Mouse (Mus musculus): ENCODE data around the gene Chsy1. TPM values are rescaled to one million over a fixed set of nuclear protein-coding genes. Genes with fewer than 3 reads are reported as not detected.
A peak's percentile ranks its signal among the peaks of the same experiment; 100 is the strongest.

The Chsy1 gene
- polyA plus RNA-seq, 1 experiment from 2014 or later, result 29.0 TPM

DNA sequence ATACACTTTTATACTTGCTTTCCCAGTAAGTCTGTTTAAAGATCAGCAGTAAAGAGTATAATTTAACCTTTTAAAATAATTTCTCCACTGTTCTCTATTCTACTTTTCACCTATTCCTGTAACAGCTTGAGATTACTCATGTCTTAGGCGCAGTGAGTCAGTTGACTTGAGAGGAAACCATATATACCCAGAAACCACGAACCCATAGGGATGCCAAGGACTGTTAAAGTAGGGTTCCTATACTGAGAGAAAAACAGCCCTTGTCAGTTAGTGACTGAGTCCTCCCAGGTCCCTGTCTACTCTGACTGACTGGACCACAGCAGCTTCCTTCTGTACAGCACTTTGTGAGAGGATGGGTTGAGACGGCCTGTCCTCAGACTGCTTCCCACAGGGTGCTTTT is 8.7 kb downstream of the Chsy1 start:
- no peak for DNase-seq

GRCm38 (mm10) chr7:66118796-66119195 is 9.5 kb downstream of the Chsy1 start:
- WGBS, result 82% methylated on average over 7 of the region's 7 CpGs
- DNase-seq (no peak), ATAC-seq (ENCODE audit: insufficient read depth) (no peak)
- Histone ChIP-seq H3K4me1 (ENCODE audit: insufficient read depth) (peaks cover 7% of the 10 kb centered on the region; the same call in 1 of the 2 replicates), H3K4me2 (no peak overlapping the region), H3K9ac (no peak overlapping the region), H3K27me3 (ENCODE audit: insufficient read depth, low read length) (no peaks in the 10 kb centered on the region), H3K27ac (ENCODE audit: low read depth) (no peak overlapping the region), H3K9me3 (ENCODE audit: low read depth, low read length) (no peaks in the 10 kb centered on the region), H3K4me3 (ENCODE audit: low read depth, low read length) (no peak overlapping the region), H3K36me3 (ENCODE audit: insufficient read depth) (no peaks in the 10 kb centered on the region; the same call in 1 of the 2 replicates)
- TF ChIP-seq CTCF (IDR thresholded peaks at IDR 0.05; ENCODE audit: low read depth), result no peak

More for the DNA sequence above, 8.7 kb downstream of the Chsy1 start:
- H3K36me3 ChIP-seq (ENCODE audit: insufficient read depth), result no peaks in the 10 kb centered on the region; the same call in 1 of the 2 replicates
- no peak overlapping the region for H3K4me3 ChIP-seq (ENCODE audit: low read depth, low read length)
- H3K4me1 ChIP-seq (ENCODE audit: insufficient read depth), result peaks cover 11% of the 10 kb centered on the region; the same call in 1 of the 2 replicates
- WGBS, result 77% methylated on average over 3 of the region's 3 CpGs
- no peak overlapping the region for H3K9ac ChIP-seq
- no peaks in the 10 kb centered on the region for H3K9me3 ChIP-seq (ENCODE audit: low read depth, low read length)
- no peaks in the 10 kb centered on the region for H3K27me3 ChIP-seq (ENCODE audit: insufficient read depth, low read length)
- ATAC-seq (ENCODE audit: insufficient read depth), result no peak
- no peak overlapping the region for H3K4me2 ChIP-seq
- no peak overlapping the region for H3K27ac ChIP-seq (ENCODE audit: low read depth)
- no peak for TF ChIP-seq CTCF (IDR thresholded peaks at IDR 0.05; ENCODE audit: low read depth)

DNA sequence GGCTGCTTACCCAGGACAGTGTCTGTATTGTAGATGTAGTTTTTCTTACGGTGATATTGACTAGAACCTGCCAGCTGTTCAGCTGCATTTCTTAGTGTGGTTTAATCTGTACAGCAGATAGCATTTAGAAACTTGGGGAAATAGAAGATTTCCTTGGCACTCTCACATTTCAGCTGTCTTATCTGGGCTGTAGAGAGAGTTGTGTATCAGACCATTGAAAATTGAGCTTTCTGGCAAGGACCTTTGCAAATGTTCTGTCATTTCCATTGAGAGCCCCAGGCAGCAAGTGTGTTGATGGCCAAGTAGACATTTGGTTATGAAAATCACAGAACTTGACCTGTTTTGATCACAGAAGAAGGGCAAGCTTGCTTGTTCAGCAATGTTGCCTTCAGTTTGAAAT is 10.8 kb downstream of the Chsy1 start:
- H3K27ac ChIP-seq (ENCODE audit: low read depth), result no peak overlapping the region
- H3K4me1 ChIP-seq (ENCODE audit: insufficient read depth), result peaks cover 7% of the 10 kb centered on the region; the same call in 1 of the 2 replicates
- H3K4me2 ChIP-seq, result no peak overlapping the region
- WGBS, result 60% methylated on average over 1 of the region's 1 CpGs
- H3K27me3 ChIP-seq (ENCODE audit: insufficient read depth, low read length), result no peaks in the 10 kb centered on the region
- peaks cover 2% of the 10 kb centered on the region for H3K36me3 ChIP-seq (ENCODE audit: insufficient read depth)
- no peak overlapping the region for H3K9ac ChIP-seq
- TF ChIP-seq CTCF (IDR thresholded peaks at IDR 0.05; ENCODE audit: low read depth), result no peak
- DNase-seq (no peak), ATAC-seq (ENCODE audit: insufficient read depth) (no peak)
- no peaks in the 10 kb centered on the region for H3K9me3 ChIP-seq (ENCODE audit: low read depth, low read length)
- no peak overlapping the region for H3K4me3 ChIP-seq (ENCODE audit: low read depth, low read length)

DNA sequence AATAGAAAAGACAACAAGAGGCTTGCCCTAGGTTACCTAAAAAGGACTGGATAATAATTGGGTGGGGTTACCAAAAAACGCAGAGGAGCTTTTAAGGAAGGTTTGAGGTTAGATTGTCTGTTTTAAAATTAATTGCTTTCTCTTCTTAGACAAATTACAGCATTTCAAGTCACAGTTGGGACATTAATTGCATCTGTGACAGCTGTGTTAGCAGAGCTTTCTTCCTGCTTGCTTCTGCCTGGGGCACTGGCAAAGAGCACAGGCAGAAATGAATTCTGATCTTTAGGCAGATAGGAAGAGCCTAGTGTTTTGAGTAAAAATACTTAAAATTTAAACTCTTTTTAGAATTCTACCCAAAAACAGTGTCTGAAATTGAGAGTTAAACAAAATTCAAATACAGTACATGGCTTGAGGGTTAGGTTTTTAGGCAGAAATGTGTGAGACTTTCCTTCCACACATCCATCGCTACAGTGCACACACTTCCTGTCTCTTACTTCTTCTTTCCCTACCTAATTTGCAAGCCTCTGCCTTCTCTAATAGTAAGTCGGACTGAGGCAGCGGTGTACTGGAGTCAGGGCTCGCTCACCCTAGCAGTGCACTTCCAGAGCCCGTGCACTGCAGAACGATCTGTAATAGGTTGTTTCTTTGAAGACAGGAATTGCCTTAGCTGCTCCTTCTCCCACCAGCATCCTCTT is 11.5 kb downstream of the Chsy1 start:
- 80% methylated on average over 7 of the region's 7 CpGs for WGBS
- no peak overlapping the region for H3K4me2 ChIP-seq
- H3K9me3 ChIP-seq (ENCODE audit: low read depth, low read length), result no peaks in the 10 kb centered on the region
- peaks cover 7% of the 10 kb centered on the region; the same call in 1 of the 2 replicates for H3K4me1 ChIP-seq (ENCODE audit: insufficient read depth)
- H3K27ac ChIP-seq (ENCODE audit: low read depth), result no peak overlapping the region
- H3K36me3 ChIP-seq (ENCODE audit: insufficient read depth), result peaks cover 9% of the 10 kb centered on the region
- DNase-seq (no peak), ATAC-seq (ENCODE audit: insufficient read depth) (no peak)
- no peaks in the 10 kb centered on the region for H3K27me3 ChIP-seq (ENCODE audit: insufficient read depth, low read length)
- no peak overlapping the region for H3K9ac ChIP-seq
- H3K4me3 ChIP-seq (ENCODE audit: low read depth, low read length), result no peak overlapping the region
- TF ChIP-seq CTCF (IDR thresholded peaks at IDR 0.05; ENCODE audit: low read depth), result no peak

- peak; percentile 67 for DNase-seq
- TF ChIP-seq CTCF (IDR thresholded peaks at IDR 0.05; ENCODE audit: low read depth), result no peak
- Histone ChIP-seq H3K9me3 (ENCODE audit: low read depth, low read length) (no peaks in the 10 kb centered on the region), H3K4me2 (no peak overlapping the region), H3K27me3 (ENCODE audit: insufficient read depth, low read length) (no peaks in the 10 kb centered on the region), H3K9ac (no peak overlapping the region), H3K4me1 (ENCODE audit: insufficient read depth) (peaks cover 4% of the 10 kb centered on the region; the same call in 1 of the 2 replicates), H3K4me3 (ENCODE audit: low read depth, low read length) (no peak overlapping the region), H3K27ac (ENCODE audit: low read depth) (0 out of 2 replicates have a peak overlapping the region, but pooled peaks have one; percentile 25), H3K36me3 (ENCODE audit: insufficient read depth) (peaks cover 20% of the 10 kb centered on the region)
- ATAC-seq (ENCODE audit: insufficient read depth), result peak; percentile 66
- WGBS, result 50% methylated on average over 11 of the region's 11 CpGs
Measured at GRCm38 (mm10) chr7:66124551-66124968, 15.2 kb downstream of the Chsy1 start.

- H3K4me2 ChIP-seq, result no peak overlapping the region
- no peaks in the 10 kb centered on the region for H3K9me3 ChIP-seq (ENCODE audit: low read depth, low read length)
- no peak overlapping the region for H3K9ac ChIP-seq
- ATAC-seq (ENCODE audit: insufficient read depth) (no peak), DNase-seq (no peak)
- peaks cover 23% of the 10 kb centered on the region for H3K36me3 ChIP-seq (ENCODE audit: insufficient read depth)
- no peak for TF ChIP-seq CTCF (IDR thresholded peaks at IDR 0.05; ENCODE audit: low read depth)
- H3K27ac ChIP-seq (ENCODE audit: low read depth), result no peak overlapping the region
- no peaks in the 10 kb centered on the region for H3K27me3 ChIP-seq (ENCODE audit: insufficient read depth, low read length)
- H3K4me3 ChIP-seq (ENCODE audit: low read depth, low read length), result no peak overlapping the region
- peaks cover 4% of the 10 kb centered on the region; the same call in 1 of the 2 replicates for H3K4me1 ChIP-seq (ENCODE audit: insufficient read depth)
- WGBS, result 74% methylated on average over 14 of the region's 14 CpGs
Measured at GRCm38 (mm10) chr7:66125368-66125767, 16.1 kb downstream of the Chsy1 start.

DNA sequence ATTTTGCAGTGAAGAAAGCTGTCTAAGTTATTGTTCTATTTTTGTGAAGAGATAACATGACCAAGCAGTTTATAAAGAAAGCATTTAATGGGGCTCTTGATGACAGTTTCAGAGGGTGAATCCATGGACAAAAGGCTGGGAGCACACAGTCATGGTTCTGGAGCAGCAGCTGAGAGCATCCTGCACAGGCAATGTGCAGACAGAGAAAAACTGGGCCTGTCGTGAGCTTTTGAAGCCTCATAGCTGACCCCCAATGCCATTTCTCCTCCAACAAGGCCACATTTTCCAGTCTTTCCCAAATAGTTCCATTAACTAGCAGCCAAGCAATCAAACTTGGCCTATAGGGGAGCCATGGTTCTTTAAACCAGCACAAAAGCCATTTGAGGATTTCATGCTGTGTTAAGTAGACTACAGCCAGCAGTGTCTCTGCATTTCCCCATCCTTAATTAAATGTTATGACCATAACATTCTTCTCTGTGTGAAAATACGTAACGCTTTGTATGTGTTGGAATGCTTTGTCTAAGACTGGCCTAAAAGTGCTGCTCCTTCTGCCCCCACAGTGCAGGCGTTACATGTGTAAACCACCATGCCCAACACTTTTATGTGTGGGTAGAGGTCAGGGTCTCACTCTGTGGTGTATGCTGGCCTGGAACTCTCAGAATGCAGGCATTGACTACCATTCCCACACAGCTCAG is 18.8 kb downstream of the Chsy1 start:
- DNase-seq, result no peak
- Histone ChIP-seq H3K4me1 (ENCODE audit: insufficient read depth) (no peaks in the 10 kb centered on the region; the same call in 1 of the 2 replicates), H3K27ac (ENCODE audit: low read depth) (no peak overlapping the region), H3K4me2 (no peak overlapping the region), H3K9me3 (ENCODE audit: low read depth, low read length) (no peaks in the 10 kb centered on the region), H3K9ac (no peak overlapping the region), H3K4me3 (ENCODE audit: low read depth, low read length) (no peak overlapping the region), H3K27me3 (ENCODE audit: insufficient read depth, low read length) (no peaks in the 10 kb centered on the region), H3K36me3 (ENCODE audit: insufficient read depth) (peaks cover 32% of the 10 kb centered on the region)
- ATAC-seq (ENCODE audit: insufficient read depth), result no peak
- 82% methylated on average over 4 of the region's 4 CpGs for WGBS
- TF ChIP-seq CTCF (IDR thresholded peaks at IDR 0.05; ENCODE audit: low read depth), result no peak
